Mouse (Mus musculus) liver, embryonic 14.5 days (tissue): ENCODE measurements around the gene Hivep2.

Experiments used
- CTCF ChIP-seq: IDR thresholded peaks from 2 replicates; pipeline ENCODE4 v1.5.1; 2016; ENCODE audit warnings: antibody characterized with exemption, low read depth, control low read depth
- EP300 ChIP-seq: IDR thresholded peaks from 2 replicates; pipeline ENCODE4 v1.6.1; 2016; ENCODE audit warnings: antibody characterized with exemption, low read depth

GRCm38 (mm10) chr10:14100847-14101246 is 135.0 kb downstream of the Hivep2 start:
- no peak for TF ChIP-seq CTCF
- TF ChIP-seq EP300 = no peak
